Mouse (Mus musculus): ENCODE measurements around the gene Bbc3. TPM values are rescaled to one million over a fixed set of nuclear protein-coding genes. Genes with fewer than 3 reads are reported as not detected.

The Bbc3 gene
- polyA plus RNA-seq, 1 experiment: 291 TPM

DNA sequence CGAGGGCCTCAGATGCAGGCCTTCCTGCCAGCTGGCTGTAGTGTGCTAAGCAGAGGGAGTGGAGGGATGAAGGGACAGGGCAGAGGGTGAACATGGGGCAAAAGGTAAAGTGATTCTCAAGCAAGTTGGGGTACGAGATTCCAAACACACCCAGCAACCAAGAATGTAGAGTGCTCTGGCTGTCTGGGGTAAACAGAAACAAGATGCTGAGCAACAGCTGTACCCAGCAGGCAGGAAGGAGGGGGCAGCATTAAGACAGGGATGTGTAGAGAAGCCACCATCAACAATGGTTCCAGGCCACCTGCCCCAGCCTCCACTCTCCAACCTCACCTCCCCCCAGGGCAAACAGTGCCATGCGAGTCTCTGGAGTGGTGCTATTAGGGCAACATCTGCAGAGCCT is 21.0 kb downstream of the Bbc3 start:
- TF ChIP-seq GATA1 (IDR thresholded peaks at IDR 0.05; ENCODE audit: low read length): no peak

DNA sequence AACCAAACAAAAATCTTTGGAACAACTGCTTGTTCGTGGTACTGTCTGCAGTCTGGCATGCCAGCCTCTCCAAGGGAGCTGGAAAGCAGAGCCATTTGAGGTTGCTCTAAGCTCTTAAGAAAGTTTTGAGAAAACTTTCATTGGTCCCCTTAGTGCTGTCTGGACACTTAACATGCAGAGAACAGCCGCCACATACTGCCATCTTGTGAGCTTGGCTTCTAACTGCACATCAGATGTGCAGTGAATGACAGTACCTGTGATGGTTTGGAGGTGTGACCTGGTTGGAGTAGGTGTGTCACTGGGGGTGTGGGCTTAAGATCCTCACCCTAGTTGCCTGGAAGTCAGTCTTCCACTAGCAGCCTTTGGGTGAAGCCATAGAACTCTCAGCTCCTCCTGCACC is 29.5 kb downstream of the Bbc3 start:
- no peak for TF ChIP-seq GATA1 (IDR thresholded peaks at IDR 0.05; ENCODE audit: low read length)

DNA sequence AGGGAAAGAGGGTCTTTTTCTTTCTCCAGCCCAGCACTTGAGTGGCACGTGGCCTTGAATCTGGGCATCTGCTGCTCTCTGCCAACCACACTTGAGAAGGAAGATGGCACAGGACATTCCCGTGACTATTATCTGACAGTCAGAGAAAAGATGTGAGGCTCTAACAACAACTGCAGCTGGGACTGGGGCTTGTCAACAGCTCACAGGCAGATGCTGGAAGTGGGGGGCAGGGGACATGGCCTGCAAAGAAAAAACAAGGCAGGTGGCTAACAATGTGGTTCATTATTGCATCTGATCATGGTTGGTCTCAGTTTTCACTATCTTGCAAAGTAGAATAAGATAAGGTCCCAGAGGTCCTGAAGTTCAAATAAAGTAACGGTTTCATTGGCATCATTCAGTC is 36.4 kb downstream of the Bbc3 start:
- no peak for TF ChIP-seq GATA1 (IDR thresholded peaks at IDR 0.05; ENCODE audit: low read length)

DNA sequence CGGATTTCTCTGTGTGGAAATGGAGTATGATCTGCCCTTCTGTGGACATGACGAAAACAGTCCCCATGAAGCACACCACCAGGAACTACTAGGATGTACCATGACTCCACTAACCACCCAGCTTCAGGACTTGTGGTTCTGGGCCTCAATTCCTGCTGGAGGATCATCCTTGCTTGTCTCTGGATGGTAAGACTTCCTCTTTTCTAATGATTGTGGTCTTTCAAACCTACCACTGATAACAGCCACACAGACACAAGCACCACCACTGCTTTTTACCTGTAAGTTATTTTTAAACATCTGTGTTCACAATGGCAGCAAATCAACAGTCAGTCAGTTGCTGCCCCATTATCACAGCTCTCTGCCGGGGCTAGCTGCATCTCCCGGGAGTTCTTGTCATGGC is 37.1 kb downstream of the Bbc3 start:
- peak; percentile 62 for TF ChIP-seq GATA1 (IDR thresholded peaks at IDR 0.05; ENCODE audit: low read length)

DNA sequence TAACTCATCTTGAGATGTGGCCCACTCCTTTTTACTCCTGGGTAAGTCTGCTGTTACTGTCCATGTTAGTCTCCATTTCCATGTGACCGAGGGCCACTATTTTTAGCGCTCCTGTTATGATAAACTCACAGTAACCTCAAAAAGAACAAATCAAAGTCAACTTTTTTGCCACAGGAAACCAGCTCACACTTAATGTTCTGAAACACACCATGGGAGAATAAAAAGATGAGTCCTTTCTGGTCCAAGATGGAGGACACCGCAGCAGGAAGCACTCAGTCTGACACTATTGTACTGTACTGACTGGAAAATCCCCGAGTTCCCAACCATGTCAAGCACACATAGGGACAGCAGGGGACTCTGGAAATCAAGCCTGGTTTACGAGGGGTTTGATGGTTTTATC is 41.8 kb downstream of the Bbc3 start:
- TF ChIP-seq GATA1 (IDR thresholded peaks at IDR 0.05; ENCODE audit: low read length): no peak

DNA sequence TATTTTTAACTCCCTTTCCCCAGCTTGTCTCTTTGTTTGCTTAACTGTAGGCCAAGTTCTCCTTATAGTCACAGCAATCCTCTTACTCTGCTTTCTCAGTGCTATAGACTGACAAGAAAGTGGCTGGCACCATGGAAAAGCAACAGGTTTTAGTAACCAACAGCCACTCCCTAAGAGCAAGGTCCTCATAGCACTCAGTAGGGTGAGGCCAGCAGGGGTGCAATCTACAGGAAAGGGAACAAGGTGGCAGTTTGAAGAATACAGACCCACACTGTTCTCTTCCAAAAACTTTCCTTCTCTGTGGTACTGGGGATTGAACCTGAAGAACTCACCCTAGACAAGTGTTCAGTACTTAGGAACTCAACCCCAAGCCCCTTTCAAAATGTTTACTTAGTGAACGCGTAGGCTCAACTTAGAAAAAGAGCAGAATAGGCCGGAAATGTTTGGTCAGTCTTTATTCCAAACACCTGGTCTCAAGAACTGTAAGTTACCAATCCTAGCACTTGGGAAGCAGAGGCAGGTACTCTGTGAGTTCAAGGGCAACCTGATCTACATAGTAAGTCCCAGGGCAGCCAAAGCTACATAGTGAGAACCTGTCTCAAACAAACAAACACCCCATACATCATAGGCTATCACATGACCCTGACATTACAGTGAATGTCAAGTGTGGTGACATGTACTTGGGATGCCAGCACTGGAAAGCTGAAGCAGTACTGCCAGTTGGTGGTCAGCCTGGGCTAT is 47.8 kb downstream of the Bbc3 start:
- no peak for TF ChIP-seq GATA1 (IDR thresholded peaks at IDR 0.05; ENCODE audit: low read length)

DNA sequence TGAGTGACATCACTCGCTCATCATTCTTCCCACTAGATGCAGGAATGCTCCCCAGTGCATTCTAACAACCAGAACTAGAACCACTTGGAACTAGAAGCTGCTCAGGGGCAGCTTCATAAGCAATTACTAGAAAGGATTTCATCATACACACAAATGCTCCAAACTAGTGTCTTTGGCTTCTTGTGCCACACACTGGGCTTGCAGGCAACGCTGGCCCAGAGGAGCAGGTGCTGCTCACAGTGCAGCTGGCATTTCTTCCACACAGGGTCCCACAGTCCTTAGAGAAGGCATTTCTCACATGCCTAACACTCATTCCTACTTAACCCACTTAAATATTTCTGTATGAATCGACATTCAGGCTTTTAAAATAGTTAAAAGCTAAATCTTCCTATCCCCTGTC is 49.4 kb downstream of the Bbc3 start:
- TF ChIP-seq GATA1 (IDR thresholded peaks at IDR 0.05; ENCODE audit: low read length): no peak

DNA sequence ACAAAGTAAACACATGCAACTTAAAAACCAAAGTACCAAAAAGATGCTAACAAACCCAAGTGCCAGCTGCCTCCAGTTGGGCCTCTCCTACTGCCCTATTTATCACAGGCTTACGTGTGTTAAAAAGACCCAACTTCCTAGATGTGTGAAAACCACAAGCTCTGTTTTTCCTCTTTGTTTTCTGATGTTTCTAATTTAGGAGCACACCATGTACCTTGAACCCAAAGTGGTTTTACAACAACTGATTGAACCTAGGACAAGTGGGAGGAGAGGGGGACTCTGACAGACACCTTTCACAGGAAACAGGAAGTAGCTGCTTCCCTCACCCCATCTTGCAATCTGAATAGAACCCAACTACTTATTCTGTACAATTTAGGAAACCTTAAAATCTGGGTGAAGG is 56.1 kb downstream of the Bbc3 start:
- no peak for TF ChIP-seq GATA1 (IDR thresholded peaks at IDR 0.05; ENCODE audit: low read length)

DNA sequence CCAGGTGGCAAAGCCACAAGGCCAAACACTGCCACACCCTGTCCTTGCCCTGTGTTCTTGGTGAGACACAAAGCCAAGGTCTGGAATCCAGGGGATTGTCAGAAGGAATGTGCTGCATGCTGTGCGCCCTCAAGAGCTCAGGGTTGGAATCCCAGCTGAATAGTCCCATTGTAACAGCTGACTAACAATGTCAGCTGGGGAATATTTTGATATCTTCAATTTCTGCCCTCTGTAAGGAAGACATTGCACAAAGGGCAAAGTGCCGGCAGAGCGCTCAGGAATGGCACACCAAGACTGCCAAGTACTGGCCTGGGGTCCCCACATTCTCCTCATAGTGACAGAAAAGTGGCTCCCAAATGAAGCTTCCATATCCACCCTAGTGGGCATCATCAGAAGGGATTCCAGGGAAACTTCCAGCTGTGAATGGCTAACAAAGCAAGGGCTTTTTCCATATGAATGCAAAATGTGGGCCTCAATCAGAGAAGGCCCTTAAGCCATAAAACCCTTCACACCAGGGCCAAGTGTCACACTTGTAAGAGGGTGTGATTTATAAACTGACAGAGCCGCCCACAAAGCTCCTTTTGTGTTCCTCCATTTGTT is 56.8 kb downstream of the Bbc3 start:
- TF ChIP-seq GATA1 (IDR thresholded peaks at IDR 0.05; ENCODE audit: low read length): no peak

DNA sequence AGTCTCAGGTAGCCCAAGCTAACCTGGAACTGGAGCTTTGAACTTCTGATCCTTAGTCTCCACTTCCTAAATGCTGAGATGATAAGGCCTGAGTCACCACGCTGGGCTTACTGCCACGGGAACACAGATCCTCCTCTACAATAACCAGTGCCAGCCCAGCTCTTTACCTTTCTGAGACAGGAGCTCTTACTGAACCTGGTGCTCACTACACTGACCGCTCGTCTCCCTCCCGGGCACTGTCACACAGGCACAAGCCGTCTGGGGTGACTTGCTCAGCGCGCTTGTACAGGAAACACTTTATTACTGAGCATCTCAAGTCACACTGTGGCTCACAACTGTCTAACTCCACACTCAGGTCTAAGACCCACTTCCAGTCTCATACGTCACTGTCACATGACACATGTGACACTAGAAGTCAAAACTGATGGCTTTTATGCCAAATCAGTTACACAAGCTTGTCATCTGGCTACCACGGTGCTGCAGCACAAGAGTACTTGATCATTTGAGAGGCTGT is 58.0 kb downstream of the Bbc3 start:
- TF ChIP-seq GATA1 (IDR thresholded peaks at IDR 0.05; ENCODE audit: low read length): no peak

DNA sequence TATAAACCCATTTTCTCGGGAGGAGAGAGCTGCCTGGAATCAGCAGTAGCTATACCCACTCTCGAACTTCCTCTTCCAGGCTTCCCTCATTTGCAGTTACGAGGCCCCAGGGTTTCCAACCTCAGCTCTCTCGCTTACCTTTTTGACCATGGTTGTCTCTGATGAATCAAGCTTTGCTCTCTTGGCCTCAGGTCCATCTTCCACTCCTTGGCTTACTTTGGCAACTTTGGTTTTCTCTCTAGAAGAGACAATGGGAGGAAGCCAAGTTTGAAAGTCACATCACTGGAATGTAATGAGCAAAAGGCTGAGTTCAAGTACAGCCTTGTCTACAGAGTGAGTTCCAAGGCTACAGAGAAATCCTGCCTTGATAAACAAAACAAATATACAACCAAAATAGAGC is 58.5 kb downstream of the Bbc3 start:
- no peak for TF ChIP-seq GATA1 (IDR thresholded peaks at IDR 0.05; ENCODE audit: low read length)

Other genes starting within 250 kb of the Bbc3 start
- gene Zfp541, start 246.6 kb upstream of the Bbc3 start, polyA plus RNA-seq (2012): 0.01 TPM in 1 of 2 replicates, not detected in the other
- gene Napa, start 209.9 kb upstream of the Bbc3 start, polyA plus RNA-seq (2012): 271 and 283 TPM in 2 replicates
- 32.6 and 47.9 TPM in 2 replicates for gene Kptn, start 188.5 kb upstream of the Bbc3 start, polyA plus RNA-seq (2012)
- gene Slc8a2, start 178.6 kb upstream of the Bbc3 start, polyA plus RNA-seq (2012): 0.01 TPM in 2 replicates
- gene Meis3, start 133.3 kb upstream of the Bbc3 start, polyA plus RNA-seq (2012): not detected in 2 replicates
- 26.6 and 27.1 TPM in 2 replicates for gene Dhx34, start 86.4 kb upstream of the Bbc3 start, polyA plus RNA-seq (2012)
- 0.08 and 0.14 TPM in 2 replicates for gene C5ar2, start 64.2 kb upstream of the Bbc3 start, polyA plus RNA-seq (2012)
- gene C5ar1, start 48.9 kb upstream of the Bbc3 start, polyA plus RNA-seq (2012): 0.02 TPM in 1 of 2 replicates, not detected in the other
- 326 and 427 TPM in 2 replicates for gene Inafm1, start 34.8 kb upstream of the Bbc3 start, polyA plus RNA-seq (2012)
- 142 and 204 TPM in 2 replicates for gene Ccdc9, start 21.6 kb upstream of the Bbc3 start, polyA plus RNA-seq (2012)
- 68.2 and 92.9 TPM in 2 replicates for gene Sae1, start 79.4 kb downstream of the Bbc3 start, polyA plus RNA-seq (2012)
- gene Zc3h4, start 92.5 kb downstream of the Bbc3 start, polyA plus RNA-seq (2012): 180 and 224 TPM in 2 replicates
- 284 and 414 TPM in 2 replicates for gene Tmem160, start 144.4 kb downstream of the Bbc3 start, polyA plus RNA-seq (2012)
- not detected in 2 replicates for gene Npas1, start 169.3 kb downstream of the Bbc3 start, polyA plus RNA-seq (2012)

Measured in G1E-ER4 (cell line).